Mouse (Mus musculus) natural killer cell, adult 2 months (primary cell): ENCODE measurements around the gene Arl15.

Source experiments
- DNase-seq, 2 experiments: peaks; one replicate each; pipeline ENCODE4 v3.0.0; 2022; ENCODE audit warnings: low spot score in 2 of 2

Arl15 gene

DNA sequence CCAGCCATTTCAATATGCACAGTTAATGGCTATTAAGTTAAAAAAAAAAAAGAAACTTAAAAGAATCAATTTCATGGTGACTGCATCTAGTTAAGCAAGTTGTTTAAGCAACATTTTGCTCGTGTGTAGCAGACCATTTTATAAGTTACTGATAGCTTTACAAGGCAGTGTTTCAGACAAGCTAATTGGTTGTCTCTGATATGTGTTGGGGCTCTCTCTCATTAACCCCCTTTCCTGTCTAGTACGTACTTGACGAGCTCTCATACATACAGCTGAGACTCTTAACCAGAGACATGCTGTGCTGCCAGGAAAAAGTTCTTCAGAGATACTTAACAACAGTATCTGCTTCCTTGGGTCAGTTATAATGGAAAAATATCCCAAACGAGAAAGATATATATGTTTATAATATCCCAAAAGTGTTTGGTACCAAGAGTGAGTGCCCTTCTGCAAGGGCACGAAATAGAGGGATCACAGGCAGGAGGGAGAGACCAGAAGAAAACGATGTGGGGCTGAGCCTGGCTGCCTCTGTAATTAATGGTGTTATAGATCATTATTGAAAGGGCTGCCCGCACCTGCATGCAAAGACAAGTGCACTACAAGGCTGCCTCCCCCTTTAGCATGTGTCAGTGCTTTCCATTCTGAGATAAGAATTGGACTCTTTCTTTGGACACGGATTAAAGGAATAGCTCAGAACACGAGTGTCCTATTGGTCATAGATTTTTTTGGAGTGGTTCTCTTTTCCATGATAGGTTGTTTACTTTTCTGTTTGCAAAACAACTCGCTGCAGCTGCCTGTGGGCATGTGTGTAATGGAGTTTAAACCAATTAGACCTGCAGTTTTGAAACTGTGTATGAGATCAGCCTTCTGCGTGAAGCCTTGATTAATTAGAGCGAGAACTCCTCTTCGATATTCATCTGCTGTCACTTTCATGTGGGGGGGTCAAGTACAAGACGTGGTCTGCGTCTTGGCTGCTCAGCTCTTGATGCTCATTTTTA, 350.0 kb downstream of the Arl15 start:
- no peak for DNase-seq

GRCm38 (mm10) chr13:114145249-114145648, 350.9 kb downstream of the Arl15 start:
- DNase-seq = no peak

- DNase-seq = peak; percentile 35 to 47
Measured at GRCm38 (mm10) chr13:114150856-114151697, 356.8 kb downstream of the Arl15 start.

GRCm38 (mm10) chr13:114151698-114152069, 357.4 kb downstream of the Arl15 start:
- DNase-seq = no peak

DNA sequence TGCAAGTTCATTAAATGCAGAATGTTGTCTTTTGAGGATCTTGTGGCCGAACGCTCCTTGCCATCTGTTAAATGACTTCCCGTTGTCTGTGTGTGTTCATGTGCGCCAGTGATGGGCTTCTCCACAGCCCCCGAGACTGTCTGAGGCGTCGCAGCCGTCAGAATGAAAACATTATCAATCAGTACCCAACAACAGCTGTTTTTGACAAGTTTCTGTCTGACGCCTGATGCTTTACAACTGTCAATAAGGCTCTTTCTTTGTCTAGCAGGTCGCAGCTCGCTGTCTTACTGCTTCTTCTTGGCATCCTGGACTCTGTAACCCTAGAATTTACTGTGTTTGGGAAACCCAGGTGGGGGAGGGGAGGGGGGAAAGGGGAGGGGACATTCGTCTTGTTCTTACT, 362.4 kb downstream of the Arl15 start:
- DNase-seq = no peak

DNA sequence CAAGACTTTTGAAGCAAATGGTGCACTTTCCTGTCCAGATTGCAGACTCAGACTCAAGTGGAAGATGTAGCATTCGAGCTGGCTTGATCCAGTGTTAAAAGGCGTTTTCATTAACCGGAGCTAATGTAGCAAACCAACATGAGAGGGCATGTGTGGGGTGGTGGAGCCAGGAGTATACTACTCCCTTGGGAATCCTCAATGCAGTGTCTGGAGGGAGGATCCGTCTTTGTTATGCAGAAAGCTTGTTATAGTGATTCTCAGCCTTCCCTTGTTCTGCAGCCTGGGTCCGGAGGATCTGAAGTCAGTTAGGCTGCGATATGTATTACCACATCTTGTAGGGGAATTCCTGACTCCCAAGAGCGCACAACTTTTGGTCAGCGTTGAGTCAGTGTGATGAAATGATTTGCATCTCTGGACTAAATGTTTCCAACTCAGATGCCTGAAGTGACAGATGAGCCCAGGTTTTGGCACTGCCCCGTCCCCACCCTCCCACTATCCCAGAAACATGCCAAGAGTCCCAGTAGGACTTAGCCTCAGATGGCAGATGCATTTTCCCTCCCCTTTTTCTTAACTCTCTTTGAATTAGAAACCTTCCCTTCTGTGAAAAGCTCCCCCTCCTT, 363.9 kb downstream of the Arl15 start:
- DNase-seq = no peak

DNA sequence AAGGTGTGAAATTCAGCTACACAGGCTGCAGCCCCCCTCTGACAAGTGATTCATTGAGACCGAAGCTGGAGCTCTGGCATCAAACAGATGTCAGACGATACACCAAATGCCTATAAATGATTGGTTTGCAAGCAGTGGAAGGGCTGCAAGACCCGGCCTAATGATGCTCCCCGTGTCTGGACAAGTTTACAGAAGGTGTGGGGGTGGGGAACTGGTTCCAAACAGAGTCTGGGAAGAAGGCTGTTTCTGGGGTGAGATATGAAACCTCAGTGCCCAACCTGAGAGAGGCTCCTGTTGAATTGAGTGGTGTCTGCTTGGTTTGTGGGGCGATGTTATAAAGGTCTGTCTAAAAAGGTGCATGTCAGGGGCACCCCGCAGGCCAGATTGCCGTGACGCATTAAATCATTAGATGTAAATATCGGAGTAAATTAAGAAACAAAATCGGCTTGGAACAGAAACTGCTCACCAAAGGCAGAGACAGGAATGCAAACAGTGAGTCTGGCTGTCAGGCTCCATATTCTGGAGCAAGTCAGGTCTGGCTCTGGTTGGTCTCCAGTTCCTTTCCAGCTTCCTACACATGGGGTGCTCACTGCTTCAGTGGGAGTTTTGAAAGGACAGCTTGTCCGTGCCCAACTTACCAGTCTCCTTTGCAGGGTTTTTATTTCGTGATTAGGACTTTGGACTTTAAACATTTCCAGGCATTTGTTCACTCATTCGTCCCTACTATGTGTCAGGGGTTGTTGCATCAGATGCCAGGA, 365.5 kb downstream of the Arl15 start:
- DNase-seq = no peak

DNA sequence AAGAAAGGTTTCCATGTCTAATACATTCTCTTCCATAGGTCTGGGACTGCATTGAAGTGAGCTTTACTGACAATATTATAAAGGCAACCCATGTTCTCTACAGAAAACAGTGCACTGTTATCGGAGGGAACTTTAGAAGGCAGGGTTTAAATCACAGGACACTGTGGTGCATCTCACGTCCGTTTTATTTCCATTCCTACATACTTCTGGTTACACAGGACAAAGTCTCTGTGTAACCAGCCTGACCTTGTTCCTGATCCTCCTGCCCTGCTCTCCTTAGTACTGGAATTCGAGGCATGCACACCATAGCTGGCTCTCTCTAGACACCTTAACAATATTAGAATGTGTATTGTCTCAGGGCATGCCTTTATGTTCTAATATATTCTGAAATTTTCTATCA, 368.4 kb downstream of the Arl15 start:
- DNase-seq = no peak

GRCm38 (mm10) chr13:114165616-114166015, 371.3 kb downstream of the Arl15 start:
- DNase-seq = no peak

- no peak for DNase-seq
Measured at GRCm38 (mm10) chr13:114166439-114167183, 372.3 kb downstream of the Arl15 start.

DNA sequence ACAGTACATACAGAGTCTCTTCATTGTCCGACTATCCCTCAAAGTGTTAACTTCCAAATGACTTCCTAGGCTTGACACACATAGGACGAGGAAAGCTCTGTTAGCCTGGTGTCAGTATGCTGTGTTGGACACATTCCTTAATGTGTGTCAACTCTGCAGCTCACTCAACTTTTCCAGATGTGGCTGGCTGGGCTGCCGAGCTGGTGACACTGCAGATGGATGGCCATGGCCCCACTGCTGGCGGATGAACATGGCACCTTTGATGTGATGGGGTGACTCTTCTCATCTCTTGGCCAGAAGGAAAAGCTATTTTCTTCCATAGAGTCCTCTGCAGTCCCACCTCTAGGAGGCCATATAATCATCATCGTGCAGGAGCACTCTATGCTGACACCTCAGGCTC, 375.8 kb downstream of the Arl15 start:
- no peak for DNase-seq

GRCm38 (mm10) chr13:114171465-114171864, 377.2 kb downstream of the Arl15 start:
- no peak for DNase-seq

DNA sequence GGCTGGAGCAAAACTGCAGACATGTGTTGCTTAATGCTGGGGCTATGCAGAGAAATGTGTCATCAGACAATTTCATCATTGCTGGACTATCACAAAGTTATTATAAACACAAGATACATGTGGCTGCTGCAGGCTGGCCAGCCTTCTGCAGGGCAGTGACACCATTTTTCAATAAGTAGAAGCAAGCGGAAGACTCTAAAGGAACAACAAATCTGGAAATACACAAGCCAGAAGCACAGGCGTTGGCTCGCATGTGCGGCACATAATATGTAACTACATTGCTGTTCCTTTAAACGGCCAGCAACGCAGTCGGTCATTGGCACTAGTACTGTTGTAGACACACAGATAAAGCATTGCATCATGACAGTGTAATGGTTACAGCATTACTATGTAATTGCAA, 393.8 kb downstream of the Arl15 start:
- no peak for DNase-seq

DNA sequence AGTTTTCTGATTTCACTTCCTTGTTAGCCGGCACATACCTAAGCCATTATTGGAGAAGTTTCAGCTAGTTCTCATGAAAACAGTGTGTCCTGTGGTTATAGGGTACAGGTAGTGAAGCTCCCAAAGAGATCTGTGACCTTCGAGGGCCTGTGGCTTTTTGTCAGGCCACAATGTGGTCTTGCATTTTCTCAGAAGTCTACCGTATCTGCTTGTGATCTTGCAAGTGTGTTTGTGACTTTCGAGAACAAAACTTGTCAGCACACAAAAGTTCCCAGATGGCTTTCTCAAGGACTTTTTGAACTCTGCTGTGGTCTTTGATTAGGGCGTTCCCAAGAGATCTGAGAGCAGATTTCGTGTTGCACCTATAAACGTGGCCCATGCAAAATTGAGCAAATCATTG, 394.5 kb downstream of the Arl15 start:
- peak; percentile 9 to 12 for DNase-seq

GRCm38 (mm10) chr13:114189441-114189840, 395.1 kb downstream of the Arl15 start:
- DNase-seq = no peak

- DNase-seq = no peak
Measured at GRCm38 (mm10) chr13:114190898-114191297, 396.6 kb downstream of the Arl15 start.

DNA sequence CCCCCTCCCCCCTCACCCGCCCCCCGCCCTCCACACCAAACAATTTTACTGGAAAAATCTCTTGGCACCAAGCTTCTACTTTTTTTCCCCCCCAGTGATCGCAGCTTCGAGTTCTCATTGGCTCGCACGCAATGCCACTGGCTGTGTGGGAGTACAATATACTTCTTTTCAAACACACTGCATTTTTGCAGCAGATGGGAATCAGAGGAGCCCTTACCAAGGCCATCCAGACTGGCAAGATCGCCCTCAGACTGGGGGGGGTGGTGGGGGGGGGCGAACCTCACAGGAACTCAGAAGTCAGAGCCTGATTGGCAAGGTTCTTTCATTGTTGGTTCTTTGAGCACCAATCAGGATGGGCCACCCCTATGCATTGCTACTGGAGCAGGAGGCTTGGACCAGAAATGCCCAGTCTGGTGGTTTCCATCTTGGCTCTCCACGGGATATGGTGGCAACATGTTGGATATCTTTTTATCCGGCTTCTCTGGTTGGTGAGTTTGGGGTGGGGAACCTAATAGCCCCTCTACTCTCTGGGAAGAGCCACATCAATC, 404.0 kb downstream of the Arl15 start:
- DNase-seq = no peak

GRCm38 (mm10) chr13:114199746-114200145, 405.4 kb downstream of the Arl15 start:
- DNase-seq = no peak

DNA sequence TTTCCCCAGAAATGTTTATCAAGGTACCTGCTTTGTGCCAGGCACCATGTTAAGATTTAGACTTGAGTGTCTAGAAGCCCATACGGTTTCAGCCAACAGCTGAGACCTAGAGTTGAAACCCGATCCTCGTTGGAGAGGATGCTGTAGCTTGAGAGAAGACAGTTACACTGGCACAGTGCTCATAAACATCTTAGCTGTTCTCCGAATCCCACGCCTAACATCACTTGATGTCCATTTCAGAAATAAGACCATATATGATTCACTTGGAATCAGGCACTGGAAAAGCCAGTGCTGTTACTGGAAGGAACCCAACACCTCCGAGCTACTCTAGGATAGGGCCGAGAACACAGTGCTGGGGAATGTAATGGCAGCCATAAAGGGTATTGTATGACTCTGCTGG, 406.2 kb downstream of the Arl15 start:
- DNase-seq = no peak

- DNase-seq = no peak
Measured at GRCm38 (mm10) chr13:114202806-114203570, 408.7 kb downstream of the Arl15 start.
